Mouse (Mus musculus) embryo, embryonic 10.5 days (tissue): ENCODE results near the gene Zfp575.

ENCODE experiments used
- DNase-seq: peaks from one replicate; pipeline ENCODE4 v3.0.0-alpha.2; 2015; ENCODE audit warnings: low spot score

Zfp575 gene

DNA sequence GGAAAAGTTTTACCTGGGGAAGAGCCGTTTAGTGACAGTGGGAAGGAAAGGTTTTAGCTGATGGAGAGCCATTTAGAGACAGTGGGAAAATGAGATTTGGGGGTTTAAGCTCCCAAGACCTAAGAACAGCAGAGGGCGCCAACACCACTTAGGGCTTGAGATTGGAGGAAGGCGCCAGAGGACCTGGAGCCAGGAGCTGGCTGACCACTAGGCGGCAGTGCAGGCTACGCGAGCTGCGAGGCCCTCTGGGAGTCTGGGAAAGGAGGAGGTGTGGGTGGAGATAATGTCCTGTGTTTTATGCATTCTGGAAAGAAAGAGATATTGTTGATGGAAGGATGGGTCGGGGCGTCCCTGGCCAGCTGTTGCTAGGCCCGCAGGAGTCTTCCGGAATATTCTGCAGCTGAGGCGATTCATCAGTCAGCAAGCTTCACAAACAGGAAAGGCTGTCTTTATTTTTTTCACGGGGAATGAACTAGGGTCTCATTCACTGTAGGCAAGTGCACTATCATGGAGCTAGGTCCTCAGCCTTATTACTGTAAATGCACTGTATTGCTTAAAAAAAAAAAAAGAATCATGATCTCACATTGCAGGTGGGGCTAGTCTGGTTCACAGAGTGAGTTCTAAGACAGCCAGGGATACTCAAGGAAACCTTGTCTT, 13.6 kb upstream of the Zfp575 start:
- peak; percentile 98 for DNase-seq

DNA sequence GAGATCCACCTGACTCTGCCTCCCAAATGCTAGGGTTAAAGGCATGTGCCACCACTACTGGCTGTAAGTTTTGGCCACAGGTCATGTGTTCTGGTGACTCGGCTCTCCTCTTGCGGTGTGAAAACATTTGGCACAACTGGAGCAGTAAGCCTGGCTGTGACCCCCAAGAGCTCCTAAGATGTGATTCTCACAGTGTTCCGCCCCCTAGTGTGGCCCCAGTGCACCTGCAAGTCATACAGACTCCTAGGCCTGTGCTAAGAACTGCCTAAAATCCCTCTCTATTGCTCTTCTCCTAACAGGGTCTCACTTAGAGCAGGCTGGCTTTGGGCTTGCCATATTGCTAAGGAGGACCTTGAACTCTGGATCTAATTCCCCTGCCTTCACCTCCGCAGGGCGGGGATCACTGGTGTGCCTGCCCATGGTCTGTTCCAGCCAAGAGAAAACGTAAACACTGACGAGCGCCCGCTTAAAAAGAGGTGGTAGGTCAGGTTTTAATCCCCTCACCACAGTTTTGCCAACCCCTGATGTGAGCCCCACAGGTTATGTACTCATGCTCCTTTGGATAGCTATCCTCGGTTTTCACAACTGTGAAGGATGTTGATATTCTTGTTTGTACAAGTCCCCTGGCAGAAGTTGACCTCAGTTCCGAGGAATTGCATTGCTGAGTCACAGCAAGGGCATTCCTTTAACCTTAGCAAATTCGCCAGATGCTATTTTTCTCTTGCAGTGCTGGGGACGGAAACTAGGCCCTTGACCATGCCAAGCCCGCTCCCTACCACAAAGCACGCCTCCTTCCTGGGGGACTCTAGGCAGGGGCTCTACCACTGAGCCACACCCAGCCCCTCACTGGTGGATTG, 12.0 kb upstream of the Zfp575 start:
- DNase-seq: no peak

DNA sequence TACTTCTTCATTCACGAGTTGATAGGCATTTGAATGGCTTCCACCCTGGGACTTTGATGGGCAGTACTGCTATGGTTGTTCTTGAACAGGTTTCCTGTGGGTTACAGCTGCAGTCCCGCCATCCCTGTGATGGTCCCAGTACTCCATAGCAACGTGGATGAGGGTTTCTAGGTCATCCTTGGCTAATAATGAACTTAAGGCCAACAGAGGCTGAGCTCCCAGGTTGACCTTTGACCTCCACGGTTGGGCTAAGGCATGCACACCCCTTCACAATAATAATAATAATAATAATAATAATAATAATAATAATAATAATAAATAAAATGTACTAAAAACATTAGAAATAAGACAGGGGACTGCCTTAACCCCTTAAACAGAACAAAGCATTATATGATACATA, 10.7 kb upstream of the Zfp575 start:
- no peak for DNase-seq

DNA sequence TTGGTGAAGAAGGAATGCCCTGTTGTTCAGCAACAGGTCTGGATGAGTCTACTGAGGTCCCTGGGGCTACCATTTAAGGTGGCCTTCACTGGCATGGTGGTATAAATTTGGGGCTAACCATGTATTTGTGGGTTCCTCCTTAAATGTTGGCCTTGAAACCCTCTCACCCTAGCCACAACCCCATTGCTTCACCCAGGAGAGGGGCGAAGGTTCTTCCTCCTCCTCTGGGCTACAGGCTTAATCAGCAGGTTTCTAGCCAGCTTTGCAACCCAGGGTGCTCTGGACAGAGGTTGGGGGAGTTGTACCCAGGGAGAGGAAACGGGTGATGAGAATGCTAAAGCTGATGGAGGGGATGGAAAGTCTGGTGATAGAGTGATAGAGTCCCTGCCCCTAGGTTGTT, 8.0 kb upstream of the Zfp575 start:
- no peak for DNase-seq

DNA sequence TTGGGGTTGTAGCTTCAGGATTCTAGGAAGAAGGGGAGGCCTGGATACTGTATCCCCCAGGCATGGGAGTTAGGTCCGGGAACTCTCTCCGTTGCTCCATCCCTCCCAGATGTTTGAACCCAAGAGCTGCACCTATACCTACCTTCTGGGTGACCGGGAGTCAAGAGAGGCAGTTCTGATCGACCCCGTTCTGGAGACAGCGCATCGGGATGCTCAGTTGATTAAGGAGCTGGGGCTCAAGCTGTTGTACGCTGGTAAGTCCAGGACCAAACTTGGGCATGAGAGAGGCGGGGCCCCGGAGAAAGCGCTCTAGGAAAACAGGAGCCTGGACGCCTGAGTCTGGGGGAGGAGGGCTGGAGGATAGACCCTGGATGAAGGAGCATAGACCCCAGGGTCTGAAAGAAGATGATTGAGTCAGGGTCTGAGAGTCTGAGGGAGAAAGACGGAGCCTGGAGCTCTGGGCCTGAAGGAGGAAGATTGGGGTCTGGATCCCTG, 6.9 kb upstream of the Zfp575 start:
- peak; percentile 53 for DNase-seq

DNA sequence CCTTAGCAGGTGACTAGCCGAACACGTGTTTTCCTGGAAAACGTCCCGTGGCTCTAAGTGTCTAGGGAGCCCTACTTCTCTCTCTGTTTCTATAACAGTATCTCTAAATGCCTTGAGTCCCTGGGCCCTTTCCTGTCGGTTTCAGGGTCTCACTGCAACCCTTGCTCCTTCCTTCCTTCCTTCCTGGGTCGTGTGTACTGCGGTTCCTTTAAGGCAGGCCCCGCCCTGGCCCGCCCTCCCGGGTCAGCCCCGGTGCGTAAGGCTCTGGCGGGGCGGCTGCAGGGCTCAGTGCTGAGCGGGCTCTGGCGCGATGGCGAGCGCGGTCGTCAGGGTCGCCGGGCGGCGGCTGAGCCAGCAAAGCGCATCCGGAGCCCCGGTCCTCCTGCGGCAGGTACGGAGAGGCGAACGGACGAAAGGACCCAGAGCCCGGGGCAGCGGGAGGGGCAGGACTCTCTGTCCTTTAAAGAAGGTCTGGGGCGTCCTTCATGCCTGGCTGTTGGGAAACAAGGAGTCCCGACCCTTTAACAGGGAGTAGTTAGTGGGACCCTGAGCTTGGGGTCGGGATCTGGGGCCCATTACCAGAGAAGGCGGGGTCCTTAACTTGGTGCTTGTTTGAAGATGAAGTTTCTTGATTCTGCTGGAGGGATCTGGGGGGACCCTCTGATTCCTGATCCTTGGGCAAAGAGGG, 6.3 kb upstream of the Zfp575 start:
- peak; percentile 84 for DNase-seq

DNA sequence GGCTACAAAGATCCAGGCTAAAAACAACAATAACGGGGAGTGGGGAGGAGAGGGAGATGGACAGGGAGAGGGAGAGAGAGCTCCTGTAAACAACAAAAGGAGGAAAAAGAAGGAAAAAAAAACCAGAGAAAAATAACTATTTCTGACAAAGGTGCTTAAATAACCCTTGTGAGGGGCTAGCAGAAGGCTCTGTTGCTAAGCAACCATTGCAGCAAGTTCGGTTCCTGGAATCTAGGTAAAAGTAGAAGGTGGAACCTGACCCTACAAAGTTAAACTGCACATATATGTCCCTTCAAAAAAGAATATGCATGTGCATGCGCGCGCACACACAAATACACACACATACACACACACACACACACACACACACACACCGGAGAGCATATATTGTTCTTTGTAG, 5.3 kb upstream of the Zfp575 start:
- no peak for DNase-seq

DNA sequence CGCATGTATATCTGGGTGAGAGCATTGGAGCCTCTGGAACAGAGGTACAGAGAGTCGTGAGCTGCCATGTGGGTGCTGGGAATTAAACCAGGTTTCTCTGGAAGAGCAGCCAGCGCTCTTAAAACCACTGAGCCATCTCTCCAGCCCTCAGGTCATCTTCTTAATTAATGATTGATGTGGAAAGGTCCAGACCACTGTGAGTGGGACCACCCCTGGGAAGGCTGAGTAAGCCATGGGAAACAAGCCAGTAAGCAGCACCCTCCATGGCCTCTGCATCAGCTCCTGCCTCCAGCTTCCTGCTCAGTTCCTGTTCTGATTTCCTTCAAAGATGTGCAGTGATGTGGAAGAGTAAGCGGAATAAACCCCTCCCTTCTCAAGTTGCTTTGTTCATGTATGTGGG, 4.7 kb upstream of the Zfp575 start:
- no peak for DNase-seq

DNA sequence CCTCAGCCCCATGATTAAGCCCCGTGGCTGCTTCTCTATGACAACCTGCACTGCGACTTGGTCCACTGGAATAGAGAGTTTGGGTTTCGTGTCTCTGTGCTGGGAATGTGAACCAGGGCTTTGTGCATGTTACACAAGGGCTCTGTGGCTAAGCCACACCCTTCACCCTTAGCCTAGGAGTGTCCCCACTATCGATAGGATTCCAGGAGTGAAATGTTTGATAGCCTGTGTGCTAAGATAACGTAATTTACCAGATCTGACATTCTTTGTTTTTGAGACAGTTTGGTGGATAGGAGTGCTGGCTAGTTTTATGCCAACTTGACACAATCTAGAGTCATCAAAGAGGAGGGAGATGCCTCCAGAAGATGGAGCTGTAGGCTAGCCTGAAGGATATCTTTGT, 4.3 kb upstream of the Zfp575 start:
- DNase-seq: no peak

DNA sequence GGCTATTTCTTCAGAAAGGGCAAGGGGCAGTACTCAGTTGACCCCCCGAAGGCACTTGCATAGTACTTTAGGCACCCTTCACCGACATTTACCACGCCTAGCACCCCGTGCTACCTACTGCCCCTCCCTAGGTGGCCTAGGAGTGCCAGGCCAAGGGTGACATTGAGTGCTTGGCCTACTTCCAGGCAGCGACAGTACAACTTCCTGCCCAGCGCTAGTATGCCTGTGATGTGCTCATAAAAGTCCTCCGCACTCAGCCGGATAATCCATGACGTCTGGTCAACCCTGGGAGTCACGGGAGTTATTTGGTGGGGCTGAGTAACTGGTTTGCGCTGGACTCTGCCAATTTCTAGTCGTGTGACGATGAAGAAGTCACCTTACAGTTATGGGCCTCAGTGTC, 895 bp upstream of the Zfp575 start:
- DNase-seq: no peak

DNA sequence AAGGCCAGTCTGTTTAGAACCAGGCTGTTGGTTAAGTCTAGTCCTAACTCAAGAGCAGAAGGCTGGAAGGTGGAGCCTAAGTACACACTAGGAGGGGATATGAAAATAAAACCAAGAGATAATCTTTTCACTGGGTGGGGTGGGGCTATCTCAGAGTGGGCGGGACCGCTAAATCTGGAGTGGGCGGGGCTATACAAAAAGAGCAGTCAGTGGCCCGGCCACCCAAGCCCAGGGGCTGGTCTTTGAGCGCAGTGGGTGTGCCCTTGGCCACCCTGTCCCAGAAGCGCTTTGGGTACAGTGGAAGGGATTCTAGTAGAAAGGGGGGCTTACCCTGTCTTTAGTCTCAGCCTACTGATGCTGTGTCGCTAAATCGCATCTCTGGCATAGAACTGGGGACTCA, 613 bp downstream of the Zfp575 start:
- DNase-seq: peak; percentile 17

DNA sequence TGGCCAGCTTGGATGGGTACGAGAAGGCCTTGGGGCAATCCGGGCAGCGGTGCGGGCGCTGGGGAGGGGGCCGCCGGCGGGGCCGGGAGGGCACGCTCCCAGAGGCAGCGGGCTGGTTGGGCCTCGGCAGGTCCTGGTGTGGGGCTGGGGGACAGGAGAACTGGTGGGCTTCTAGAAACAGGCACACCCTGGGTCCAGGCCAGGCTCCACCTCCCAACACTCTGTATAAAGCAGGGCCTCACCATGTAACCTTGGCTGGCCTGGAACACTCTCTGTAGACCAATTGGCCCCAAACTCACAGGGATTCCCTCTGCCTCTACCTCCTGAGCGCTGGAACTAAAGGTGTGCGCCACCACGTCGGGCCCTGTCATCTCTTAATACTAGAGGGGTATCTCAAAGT, 1.4 kb downstream of the Zfp575 start:
- DNase-seq: no peak

DNA sequence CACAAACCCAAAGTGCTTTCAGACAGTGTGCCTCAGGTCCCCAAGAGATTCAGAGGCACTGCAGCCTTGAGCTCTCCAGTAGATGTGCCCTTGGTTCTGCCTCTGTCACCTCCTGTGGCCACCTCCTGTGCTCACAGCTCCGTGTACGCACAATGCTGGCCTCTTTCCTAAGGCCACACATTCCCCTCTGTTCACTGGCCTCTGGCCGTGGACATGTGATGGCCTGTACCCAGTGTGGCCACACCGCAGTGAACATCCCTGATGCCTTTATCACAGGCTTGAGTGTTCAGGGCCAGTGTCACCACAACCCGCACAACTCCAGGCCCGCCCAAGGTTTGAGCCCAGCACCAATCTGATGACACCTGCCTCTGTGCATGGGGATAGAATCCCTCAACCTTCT, 2.6 kb downstream of the Zfp575 start:
- no peak for DNase-seq

DNA sequence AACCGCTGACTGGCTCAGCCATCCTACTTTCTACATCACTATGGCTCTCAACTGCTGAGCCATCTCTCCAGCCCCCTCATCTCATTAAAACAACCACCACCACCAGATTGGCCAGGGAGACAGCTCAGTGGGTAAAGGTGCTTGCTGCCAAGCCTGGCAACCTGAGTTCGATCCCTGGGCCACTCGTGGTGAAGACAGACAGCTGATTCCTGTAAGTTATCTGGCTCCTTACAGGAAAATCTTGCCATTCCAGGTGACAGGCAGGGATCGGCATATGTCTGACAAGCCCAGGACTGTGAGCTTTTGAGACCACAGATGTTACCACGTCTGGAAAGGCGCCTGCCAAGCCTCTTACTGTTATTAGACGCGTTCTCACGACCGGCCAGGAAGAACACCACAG, 9.6 kb downstream of the Zfp575 start:
- no peak for DNase-seq

DNA sequence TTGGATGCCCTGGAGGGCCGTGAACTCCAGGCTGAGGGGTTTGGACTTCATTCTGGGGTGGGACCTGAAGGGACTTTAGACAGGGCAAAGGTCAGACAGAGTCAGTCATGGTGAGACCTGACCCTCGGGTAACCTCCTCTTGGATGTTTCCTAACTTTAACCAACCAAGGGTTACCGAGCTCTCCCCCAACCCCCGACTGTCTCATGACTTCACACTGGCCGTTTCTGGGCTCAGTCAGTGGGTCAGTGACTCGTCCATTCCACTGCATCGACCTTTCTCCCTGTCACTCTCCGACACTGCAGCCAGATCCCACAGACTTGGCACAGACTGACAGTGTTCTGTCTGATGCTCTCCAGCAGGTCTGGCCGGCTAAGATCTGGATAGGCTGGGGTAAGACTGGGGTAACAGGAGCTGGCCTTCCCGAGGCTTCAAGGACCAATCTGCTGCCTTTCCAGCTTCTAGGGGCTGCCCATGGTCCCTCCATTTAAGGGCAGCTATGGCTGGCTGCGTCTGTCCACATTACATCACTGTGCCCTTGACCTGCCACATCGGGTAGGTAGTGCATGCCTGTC, 13.1 kb downstream of the Zfp575 start:
- DNase-seq: no peak

DNA sequence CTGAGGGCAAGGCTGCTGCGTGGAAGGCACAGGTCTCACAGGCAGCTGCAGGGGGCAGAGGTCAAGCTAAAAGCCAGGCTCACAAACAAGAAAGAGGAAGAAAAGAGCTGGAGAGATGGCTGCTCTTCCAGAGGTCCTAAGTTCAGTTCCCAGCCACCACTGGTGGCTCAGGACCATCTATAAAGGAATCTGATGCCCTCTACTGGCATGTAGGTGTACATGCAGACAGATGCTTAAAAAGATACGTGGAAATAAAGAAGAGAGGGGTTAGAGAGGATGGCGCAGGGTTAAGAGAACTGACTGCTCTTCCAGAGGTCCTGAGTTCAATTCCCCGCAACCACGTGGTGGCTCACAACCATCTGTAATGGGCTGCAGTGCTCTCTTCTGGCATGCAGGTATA, 15.0 kb downstream of the Zfp575 start:
- DNase-seq: peak; percentile 65

DNA sequence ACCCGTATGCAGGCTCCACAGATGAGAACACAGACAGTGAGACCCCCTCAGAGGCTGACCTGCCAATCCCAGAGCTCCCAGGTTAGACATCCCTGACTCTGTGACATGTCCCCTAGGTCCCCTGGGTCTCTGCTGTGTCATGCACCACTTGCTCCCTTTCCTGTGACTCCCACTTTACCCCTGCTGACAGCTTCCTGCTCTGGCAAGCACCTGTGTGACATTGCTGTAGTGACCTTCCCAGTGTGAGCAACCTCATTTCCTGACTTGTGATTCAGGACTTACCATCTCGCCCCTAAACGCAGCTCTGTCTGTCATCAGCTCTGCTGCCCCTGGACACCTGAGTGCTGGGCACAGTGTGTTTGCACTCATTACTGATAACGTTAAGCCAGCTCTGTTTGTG, 16.4 kb downstream of the Zfp575 start:
- no peak for DNase-seq

DNA sequence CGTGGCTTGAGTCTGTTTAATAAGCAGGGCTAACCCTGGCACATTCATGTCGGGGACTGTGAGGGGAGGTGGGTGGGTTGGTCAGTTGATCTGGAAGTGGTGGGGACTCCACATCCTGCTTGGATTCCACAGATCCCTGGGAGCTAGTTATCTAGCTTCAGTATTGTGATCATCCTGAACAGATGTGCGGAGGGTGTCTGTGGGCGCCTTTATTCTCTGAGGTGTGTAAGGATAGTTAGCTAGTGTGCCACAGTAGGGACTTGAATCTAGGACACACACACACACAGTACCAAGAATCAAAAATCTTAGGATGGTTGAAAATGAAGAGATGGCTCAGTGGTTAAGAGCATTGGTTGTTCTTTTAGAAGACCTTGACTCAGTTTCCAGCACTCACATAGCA, 18.9 kb downstream of the Zfp575 start:
- no peak for DNase-seq

DNA sequence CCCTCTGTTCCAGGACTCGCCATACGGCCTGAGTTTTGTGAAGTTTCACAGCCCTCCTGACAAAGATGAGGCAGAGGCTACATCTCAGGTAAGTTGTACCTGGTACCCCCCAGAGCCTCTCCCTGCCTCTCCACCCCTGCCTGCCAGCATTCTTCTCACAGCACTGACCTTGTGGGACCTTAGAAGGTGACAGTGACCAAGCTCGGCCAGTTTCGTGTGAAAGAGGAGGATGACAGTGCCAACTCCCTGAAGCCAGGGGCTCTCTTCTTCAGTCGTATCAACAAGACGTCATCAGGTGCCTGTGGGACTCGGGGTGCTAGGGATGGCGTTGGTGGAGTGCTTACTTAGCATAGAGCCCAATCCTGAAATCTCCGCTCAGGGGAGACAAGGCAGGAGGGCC, 21.2 kb downstream of the Zfp575 start:
- no peak for DNase-seq

DNA sequence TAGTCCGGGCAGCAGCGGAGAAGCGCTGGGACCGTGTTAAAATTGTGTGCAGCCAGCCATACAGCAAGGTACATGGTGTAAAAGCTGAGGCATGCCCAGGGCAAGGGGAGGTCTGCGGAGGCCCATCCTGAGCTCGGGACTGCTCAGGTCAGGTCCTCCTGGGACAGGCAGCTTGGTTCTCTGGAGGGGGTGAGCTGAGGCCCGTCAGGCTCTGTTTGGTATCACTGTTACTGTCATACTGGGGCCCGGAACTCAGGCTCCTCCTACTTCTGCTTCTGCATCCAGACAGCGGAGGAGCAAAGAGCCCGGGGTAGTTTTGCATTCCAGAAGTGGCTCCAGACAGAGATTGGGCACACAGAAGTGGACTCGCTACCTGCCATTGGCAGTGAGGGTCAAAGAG, 21.8 kb downstream of the Zfp575 start:
- DNase-seq: no peak

DNA sequence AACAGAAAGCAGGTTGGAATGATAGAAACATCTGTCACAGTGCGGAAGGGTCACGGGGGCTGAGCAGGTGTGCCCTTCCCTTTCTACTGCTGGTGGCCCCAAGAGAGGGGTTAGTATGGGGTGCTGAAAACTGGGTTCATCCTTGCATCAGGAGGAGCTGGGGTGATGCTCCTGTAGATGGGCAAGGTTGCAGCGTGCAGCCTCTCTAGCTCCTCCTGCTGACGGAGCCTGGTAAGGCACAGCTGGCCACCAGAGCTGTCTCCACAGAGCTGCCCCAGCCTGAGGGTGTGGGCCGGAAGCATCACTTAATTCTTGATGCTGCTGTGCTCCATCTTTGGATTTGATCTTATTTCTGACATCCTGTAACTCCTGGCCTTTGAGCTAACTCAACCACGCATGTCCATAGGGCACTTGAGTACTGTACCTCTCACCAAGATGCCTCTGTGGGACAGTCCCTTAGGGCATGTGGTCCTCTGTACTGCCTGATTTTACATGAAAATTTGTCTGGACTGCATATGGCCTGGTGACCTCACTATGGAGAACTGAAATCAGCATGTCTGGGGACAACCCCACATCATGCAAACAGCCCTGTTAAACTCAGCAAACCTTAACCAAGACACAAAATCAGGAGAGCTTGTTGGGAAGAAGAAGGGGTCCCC, 22.7 kb downstream of the Zfp575 start:
- peak; percentile 72 for DNase-seq

DNA sequence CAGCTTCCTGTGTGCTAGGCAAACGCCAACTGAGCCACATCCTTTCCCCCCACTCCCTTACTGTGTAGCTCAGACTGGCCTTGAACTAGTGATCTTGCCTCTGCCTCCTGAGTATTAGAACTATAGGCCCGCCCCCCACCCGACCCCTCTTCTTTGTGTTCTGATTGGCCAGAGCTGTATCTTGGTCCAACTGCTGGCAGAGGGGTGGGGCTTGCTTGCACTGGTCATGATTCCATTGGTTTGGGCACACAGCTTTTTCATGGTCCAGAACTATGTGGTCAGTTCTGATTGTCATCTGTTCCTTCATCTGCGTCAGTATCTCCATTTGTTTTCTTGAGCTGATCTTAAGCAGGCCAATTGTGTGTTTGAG, 23.6 kb downstream of the Zfp575 start:
- DNase-seq: no peak
